Mouse (Mus musculus) ovary, adult 2 months (tissue): ENCODE results near the gene Slc5a6. TPM values are rescaled to one million over a fixed set of nuclear protein-coding genes. Genes with fewer than 3 reads are reported as not detected.

ENCODE experiments used
- polyA plus RNA-seq: library from polyadenylated mRNA; depleted of rRNA; stranded (reverse); fragments of >200 nt; gene quantifications from 2 replicates; pipeline ENCODE4 v1.2.3, GENCODE M21; 2012; rRNA removed

Slc5a6 gene
- 31.7 and 33.3 TPM in 2 replicates for polyA plus RNA-seq

GRCm38 (mm10) chr5:31048763-31049641, at the start of gene Slc5a6:
Slc5a6 (minus strand) TSS chr5:31048924.

GRCm38 (mm10) chr5:31054261-31055215, 5.8 kb upstream of the Slc5a6 start, which contains the start of gene Cad:
Cad (plus strand) TSS chr5:31054780.

GRCm38 (mm10) chr5:31047848-31048762, 619 bp downstream of the Slc5a6 start, which contains the start of gene Atraid:
Atraid (plus strand) TSS chr5:31048312.

Other genes with a start within 250 kb of the Slc5a6 start
- gene Mapre3, start 234.3 kb downstream of the Slc5a6 start, polyA plus RNA-seq, result 55.0 and 61.6 TPM in 2 replicates
- 199 and 217 TPM in 2 replicates for gene Tmem214, start 180.9 kb downstream of the Slc5a6 start, polyA plus RNA-seq
- 33.4 and 37.4 TPM in 2 replicates for gene Agbl5, start 160.2 kb downstream of the Slc5a6 start, polyA plus RNA-seq
- 183 and 253 TPM in 2 replicates for gene Ost4, start 141.1 kb downstream of the Slc5a6 start, polyA plus RNA-seq
- 224 and 300 TPM in 2 replicates for gene Emilin1, start 135.5 kb downstream of the Slc5a6 start, polyA plus RNA-seq
- 67.5 and 91.3 TPM in 2 replicates for gene Khk, start 127.5 kb downstream of the Slc5a6 start, polyA plus RNA-seq
- gene Cgref1, start 103.3 kb downstream of the Slc5a6 start, polyA plus RNA-seq, result 10.4 and 10.6 TPM in 2 replicates
- gene Preb, start 88.6 kb downstream of the Slc5a6 start, polyA plus RNA-seq, result 339 and 366 TPM in 2 replicates
- 14.7 and 15.3 TPM in 2 replicates for gene Tcf23, start 80.3 kb downstream of the Slc5a6 start, polyA plus RNA-seq
- 117 and 121 TPM in 2 replicates for gene Atraid, start 612 bp downstream of the Slc5a6 start, polyA plus RNA-seq
- 76.0 and 78.1 TPM in 2 replicates for gene Cad, start 5.9 kb upstream of the Slc5a6 start, polyA plus RNA-seq
- 0.10 TPM in 1 of 2 replicates, not detected in the other for gene Dnajc5g, start 57.4 kb upstream of the Slc5a6 start, polyA plus RNA-seq
- gene Slc30a3, start 59.3 kb upstream of the Slc5a6 start, polyA plus RNA-seq, result 18.2 and 19.2 TPM in 2 replicates
- gene Trim54, start 67.8 kb upstream of the Slc5a6 start, polyA plus RNA-seq, result not detected in 2 replicates
- gene Ucn, start 89.9 kb upstream of the Slc5a6 start, polyA plus RNA-seq, result not detected in 2 replicates
- gene Mpv17, start 105.3 kb upstream of the Slc5a6 start, polyA plus RNA-seq, result 103 and 145 TPM in 2 replicates
- gene Gm29609, start 131.0 kb upstream of the Slc5a6 start, polyA plus RNA-seq, result 3.5 and 6.0 TPM in 2 replicates
- gene Gtf3c2, start 131.2 kb upstream of the Slc5a6 start, polyA plus RNA-seq, result 43.0 and 59.5 TPM in 2 replicates
- 110 and 123 TPM in 2 replicates for gene Snx17, start 144.3 kb upstream of the Slc5a6 start, polyA plus RNA-seq
- 58.4 and 95.8 TPM in 2 replicates for gene Eif2b4, start 144.5 kb upstream of the Slc5a6 start, polyA plus RNA-seq
- gene Zfp513, start 153.4 kb upstream of the Slc5a6 start, polyA plus RNA-seq, result 86.1 and 89.2 TPM in 2 replicates
- gene Ppm1g, start 171.8 kb upstream of the Slc5a6 start, polyA plus RNA-seq, result 107 and 169 TPM in 2 replicates
- 256 and 269 TPM in 2 replicates for gene Nrbp1, start 191.9 kb upstream of the Slc5a6 start, polyA plus RNA-seq
- 1.1 and 2.3 TPM in 2 replicates for gene Gm9970, start 192.3 kb upstream of the Slc5a6 start, polyA plus RNA-seq
- 75.9 and 76.0 TPM in 2 replicates for gene Krtcap3, start 202.8 kb upstream of the Slc5a6 start, polyA plus RNA-seq
- gene Ift172, start 242.2 kb upstream of the Slc5a6 start, polyA plus RNA-seq, result 60.1 and 67.6 TPM in 2 replicates
- 71.9 and 95.0 TPM in 2 replicates for gene Fndc4, start 247.2 kb upstream of the Slc5a6 start, polyA plus RNA-seq
- gene Gckr, start 248.5 kb upstream of the Slc5a6 start, polyA plus RNA-seq, result 2.5 and 4.1 TPM in 2 replicates